Mouse (Mus musculus) T-helper 2 cell (primary cell): ENCODE results near the gene Ebf3.

Experiments
- in situ Hi-C: fragments of 300-600 bp; cut with MboI, MseI; formaldehyde crosslinking; loops from one replicate; pipeline ENCODE4 v1.15.1; 2025; ENCODE audit warnings: high pct_unique_total_duplicates

Gene Ebf3

DNA sequence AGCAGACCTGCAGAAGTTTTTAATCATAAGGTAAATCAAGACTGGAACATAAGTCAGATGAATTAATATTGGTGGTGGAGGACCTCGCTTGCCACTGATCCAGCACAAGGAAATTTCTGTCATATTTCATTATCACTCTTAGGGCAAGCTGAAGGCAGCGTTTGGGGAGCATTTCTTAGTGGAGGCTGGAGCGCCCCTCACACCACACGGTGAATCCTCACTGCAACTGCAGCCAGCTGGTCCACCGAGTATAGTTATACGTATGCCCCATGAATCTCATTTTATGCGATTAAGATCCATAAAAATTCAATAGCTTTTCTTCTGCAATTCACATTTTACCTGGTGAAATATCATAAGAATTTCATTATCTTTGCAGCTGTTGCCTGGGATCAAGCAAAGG is 18.6 kb downstream of the Ebf3 start:
- in situ Hi-C loops: no loop called here

DNA sequence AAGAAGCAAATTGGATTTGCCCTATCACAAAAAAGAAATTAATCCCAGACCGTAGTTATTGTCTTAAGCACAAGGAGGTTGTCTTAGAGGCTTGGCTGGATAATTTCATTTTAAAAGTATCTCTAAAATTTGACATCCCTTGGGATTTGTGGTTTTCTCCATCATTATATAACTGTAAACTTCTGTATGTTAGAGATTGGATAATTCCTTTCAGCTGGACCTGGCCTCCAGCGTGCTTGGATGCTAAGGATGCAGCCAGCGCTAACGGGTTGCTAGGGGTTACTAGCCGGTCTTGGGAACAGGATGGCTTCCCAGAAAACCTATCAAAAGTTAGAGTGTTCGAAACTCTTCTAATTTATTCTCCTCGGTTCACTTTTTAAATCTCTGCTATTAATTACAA is 19.8 kb downstream of the Ebf3 start:
- in situ Hi-C loops: no loop called here

DNA sequence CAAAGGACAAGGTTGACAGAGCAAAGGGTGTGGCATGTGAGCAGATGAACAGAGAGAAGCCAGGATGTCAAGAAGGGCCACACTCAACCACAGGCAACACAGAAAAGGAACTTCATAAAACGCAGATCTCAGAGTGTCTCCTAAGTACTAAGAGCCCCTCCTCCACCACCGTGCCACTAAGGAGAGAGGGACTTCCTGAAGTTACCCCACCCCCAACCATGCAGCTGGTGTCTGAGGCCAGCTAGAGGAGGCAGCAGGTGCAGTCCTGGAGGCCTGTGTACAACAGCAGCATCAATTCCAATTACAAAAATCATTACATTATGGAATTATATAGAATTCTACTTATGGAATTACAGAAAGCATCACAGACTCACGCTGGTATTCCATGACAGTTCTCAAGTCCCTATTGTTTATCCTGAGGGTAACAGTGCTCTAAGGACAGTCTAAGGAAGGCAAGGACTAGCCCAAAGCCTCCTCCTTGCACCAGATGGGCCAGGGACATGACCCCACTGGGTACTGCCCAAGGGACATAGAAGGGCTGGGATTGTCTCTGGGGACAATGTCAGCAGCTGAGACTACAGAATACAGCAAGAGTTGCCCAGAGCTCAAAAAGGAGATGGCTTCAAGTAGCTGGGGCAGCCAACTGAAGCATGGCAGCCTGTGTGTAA is 24.8 kb downstream of the Ebf3 start:
- in situ Hi-C loops: no loop called here

DNA sequence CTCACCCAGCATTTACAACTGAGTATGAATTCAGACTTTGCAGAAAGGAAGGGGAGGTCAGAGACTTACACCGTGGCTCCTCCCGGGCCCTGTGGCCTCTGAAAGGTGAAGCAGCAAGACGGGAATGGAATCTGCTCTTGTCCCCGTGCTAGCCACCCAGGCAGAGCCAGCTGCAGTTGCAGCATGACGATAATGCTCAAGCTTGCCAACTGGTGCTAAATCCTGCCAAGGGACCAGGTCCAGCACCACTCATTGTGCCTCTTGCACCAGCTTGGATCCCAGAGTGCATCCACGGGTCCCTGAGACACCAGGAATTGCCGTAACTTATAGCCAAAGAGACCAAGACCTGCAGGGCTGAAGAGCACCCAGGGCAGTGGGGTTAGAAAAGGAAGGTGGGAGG is 36.1 kb downstream of the Ebf3 start:
- in situ Hi-C loops: no loop called here

DNA sequence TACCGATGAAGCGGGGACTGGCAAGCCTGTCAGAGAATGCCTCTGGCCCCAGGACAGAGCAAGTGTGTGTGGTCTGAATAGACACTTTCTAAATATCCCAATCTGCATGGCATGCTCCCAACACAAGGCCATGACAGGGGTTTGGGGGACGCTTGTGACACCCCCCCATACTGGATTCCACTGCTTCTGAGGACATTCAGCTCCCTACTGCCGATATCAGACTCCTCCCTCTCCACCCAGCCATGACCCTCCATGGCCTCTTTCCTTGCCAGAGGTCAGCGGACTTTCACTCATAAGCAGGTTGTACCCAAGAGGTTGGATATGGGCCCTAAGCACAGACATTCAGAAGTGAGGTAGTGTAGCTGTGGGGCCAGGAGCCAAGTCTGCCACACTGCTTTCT is 36.5 kb downstream of the Ebf3 start:
- in situ Hi-C loops: no loop called here

DNA sequence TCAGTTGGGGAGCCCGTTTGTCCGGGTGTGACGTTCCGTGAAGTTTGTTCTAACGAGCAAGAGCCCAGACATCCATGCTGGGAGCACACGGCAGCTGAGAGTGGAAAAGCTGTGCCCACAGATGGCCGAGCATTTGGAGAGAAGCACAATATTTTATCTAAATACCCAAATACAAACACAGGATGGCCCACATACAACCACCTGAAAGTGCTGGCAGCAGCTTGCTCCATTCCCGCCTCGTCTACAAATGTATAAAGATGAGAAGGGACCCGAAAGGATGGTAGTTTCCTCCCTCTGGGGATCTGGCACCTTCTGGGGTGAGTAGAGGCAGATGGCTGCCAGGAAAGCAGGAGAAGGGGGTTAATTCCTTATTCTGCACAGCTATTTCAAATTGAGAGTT is 42.0 kb downstream of the Ebf3 start:
- in situ Hi-C loops: no loop called here

DNA sequence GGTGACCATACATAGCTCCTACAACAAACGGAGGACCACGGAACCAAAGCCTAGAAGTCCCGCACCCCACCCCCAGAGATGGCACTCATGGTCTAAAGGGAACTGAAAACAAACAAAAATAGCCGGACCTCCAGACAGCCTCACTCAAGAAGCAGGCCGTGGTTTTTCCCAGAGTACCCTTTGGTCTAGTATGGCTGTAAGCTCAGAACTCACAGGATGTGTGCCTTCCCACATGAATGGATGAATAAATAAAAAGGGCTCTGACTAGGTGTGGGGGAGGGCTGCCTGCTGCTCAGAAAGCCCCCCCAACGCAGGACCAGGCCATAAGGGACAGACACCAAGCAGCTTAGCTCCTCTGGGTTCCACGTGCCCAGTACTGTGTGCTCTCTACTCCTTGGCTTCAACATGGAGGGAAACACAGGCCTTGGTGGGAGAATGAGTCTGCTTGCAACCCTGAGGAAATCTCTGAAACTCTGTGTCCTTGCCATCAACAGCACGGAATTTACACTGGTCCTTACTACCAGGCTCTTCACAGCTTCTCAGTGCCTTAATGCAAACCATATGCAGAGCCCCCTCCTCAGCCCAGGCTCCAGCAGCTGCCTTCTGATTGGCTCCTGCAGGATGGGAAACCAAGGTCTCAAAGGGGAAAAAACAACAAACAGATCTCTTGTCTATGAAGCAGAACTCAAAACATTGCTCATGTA is 45.6 kb downstream of the Ebf3 start:
- in situ Hi-C loops: no loop called here

DNA sequence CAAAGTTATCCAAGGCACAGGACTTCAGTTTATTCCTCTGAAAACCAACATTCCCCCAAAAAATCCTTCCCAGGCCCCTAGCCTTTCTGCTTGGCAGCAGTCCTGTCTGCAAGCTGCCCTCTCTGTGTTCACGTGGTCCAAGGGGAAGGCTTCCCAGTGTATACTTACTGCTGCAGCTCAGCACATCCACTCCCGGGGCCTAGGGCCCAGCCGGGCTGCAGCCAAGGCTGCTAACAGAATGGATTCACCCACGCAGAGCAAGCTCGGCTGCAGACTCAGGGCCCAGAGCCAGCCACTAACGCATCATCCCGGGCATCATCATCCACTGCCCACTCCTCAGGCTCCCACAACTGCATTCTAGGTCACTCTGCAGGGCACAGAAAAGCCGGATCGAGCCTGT is 46.8 kb downstream of the Ebf3 start:
- in situ Hi-C loops: no loop called here

DNA sequence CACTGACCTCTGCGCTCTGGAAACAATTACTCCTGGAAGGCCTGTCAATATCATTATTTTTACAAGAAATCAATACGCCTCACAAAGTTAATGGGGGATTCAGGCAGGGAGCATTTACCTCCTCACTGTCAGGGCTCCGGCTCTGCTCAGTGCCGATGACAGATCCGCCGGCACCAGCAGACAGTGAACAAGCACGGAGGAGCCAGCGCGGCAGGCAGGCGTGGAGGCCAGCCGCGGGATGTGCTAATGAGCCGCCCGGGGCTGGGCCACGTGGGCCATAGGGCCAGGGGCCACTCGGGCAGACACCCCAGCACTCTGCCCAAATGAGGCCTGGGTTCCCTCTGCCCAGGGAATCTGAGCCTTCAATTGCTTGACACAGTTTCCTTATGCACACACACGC is 47.7 kb downstream of the Ebf3 start:
- in situ Hi-C loops: no loop called here

DNA sequence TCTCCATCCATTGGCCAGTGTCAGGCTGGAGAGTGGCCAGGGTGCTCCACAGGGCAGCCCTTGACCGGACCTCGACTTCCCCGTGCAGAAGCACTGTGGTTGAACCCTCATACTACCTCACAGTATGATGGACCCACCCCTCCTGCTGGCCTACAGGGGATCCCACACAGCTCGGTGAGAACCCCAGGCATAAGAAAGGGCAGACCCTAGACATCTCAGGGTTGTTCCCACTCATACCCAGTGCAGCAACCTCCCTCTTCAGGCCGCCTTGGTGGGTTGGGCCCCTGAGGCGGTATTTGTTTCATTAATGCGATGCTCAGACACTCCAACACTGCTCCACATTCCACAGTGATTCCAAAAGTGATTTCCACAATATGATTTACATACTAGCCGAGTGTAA is 51.9 kb downstream of the Ebf3 start:
- in situ Hi-C loops: no loop called here

DNA sequence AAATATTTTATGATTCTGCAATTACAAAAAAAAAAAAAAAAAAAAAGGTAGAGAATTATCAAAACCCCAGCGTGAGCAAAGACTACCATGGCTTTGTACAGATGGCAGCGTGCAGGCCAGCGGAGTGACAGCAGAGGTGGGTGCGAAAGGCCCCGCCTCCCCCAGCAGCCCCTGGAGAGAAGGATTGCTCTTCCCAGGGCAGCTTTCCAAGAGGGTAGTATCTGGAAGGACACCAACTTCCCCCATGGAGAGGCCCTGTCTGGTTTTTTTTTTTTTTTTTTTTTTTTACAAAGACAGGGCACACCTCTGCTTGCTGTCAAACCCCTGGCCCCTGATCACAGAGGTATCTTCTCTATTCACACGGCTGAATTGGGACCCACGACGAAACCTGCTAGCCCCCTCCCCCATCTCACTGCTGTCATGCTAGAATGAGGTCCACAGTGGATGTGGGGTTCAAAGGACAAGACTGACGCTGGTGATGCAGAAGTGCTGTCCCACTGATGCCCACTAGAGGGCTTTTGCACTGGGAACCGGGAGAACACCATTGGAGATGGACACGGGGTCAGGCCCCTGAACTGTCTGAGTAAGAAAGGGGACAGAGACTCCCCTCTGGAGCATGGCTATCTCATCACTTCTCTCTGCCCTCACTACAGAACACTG is 67.9 kb downstream of the Ebf3 start:
- in situ Hi-C loops: no loop called here

DNA sequence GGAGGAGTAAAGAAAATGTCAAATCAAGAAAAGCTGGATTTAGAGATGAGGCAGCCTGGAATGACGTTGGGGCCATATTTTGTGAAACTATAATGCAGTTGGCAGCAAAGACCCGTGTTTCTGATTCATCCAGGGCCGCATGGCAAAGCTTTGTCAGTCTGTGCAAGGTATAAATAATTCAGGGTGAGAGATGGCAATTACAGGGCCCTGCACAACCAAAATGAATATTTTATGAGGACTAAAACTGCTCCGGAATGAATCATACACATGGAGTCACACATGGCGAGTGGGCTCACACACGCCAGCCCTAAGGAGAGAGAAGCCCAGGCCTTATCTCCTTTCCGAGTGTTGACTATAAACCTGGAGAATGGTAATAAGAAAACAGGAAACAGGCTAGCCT is 69.4 kb downstream of the Ebf3 start:
- in situ Hi-C loops: no loop called here

DNA sequence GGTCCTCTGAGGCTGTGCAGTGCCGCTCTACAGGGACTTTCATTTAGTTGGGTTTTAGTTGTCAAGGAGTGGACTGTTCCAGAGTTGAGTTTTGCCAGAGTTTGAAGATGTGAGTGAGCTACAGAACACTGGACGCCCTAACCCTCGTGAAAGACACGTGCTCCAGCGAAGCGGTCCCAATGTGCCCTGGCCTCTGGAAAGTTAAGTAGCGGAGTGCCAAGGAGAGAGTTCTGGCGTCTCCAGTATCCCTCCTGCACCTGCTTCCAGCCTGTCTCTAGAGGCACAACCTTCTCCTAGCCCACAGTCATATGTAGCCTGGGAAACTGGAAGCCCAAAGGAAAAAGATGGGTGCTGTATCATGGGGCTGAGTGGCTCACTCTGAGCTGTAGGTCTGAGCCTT is 73.8 kb downstream of the Ebf3 start:
- in situ Hi-C loops: no loop called here

DNA sequence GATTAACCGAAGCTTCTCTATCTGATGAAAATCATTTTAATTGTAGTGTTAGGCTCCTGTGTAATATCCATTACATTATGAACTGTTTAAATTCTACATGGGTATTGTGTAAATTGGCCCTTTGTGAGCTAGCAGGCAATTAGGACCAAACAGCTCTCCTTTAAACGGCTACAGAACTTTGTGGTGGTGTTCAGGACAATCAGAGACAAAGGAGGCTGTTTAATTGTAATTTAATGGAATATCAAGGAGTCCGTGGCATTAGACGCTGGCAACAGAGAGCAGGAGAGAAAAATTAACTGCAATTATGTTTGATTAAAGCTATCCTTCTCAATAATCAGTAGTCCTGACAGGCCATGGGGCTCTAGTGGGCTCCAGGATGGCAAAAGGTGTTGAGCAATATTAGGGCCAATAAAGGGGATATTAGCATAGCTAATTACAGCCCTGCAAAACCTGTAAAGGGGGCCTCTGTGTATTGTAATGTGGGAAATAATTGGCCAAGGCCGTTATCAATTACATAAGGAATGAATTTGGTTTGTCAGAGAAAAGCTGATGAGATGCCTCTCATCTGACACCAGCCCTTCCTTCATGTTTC is 74.6 kb downstream of the Ebf3 start:
- in situ Hi-C loops: loop anchor here (10.0 kb wide), 1 partner anchor 485 kb away; no protein-coding TSS in a partner anchor

DNA sequence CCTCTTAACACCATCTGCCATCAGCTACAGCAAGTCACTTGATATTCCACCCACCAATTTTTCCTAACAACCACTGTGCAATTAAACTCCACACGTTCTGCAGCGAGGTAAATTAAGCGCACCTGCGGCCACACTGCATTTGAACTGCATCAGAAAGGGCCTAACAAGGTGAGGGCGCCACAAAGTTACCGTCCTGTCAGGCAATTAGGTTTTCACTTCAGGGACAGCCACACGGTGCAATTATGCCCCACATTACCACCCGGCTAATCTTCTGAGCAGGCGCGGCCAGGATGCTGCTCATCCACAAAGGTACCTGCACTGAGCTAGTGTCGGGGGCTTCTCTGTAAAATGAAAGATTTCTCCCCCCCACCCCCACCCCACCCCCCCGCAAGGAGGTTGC is 76.8 kb downstream of the Ebf3 start:
- in situ Hi-C loops: loop anchor here (10.0 kb wide), 1 partner anchor 487 kb away; no protein-coding TSS in a partner anchor

DNA sequence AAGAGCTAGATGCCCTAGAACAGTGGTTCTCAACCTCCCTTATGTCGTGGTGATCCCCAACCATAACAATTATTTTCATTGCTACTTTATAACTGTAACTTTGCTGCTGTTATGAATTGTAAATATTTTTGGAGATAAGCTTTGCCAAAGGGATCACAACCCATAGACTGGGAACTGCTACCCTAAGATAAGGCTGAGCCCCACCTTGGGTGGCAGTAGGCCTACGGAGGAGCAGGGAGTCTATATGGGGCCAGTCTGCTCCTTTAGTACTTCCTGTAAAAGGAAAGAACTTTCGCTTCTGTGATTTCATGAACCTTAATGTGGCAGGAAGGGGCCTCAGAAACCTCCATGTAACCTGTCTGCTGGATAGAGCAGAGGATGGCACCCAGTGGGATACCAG is 90.4 kb downstream of the Ebf3 start:
- in situ Hi-C loops: no loop called here

DNA sequence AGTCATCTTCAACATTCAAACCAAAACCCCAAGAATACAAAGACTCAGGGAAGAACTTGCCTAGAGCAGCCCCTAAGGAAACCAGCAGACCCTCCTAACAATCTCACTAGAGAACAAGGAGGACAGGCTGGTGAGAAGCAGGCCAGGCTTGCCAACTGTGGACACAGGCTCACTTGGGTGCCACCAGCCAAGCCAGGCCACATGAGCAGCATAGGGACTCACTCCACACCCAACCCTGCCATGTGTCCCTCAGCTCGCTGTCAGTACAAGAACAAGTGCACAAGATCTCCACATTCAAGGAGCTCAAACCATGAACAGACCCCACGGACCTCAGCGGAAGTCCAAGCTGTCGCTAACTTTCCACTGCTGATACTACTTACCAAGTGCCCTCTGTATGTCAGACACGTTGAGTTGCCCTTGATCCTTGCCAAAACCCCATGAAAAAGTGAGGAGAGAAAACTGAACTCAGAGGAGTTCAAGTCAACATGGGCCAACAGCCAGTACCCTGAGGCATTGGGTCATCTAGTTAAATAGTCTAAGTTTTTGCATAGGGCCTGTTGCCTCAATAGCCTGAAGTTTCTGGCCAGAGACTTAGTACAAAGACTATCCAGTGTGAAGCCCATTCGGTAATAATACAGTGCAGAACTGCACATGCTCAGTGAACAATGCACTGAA is 91.3 kb downstream of the Ebf3 start:
- in situ Hi-C loops: no loop called here

DNA sequence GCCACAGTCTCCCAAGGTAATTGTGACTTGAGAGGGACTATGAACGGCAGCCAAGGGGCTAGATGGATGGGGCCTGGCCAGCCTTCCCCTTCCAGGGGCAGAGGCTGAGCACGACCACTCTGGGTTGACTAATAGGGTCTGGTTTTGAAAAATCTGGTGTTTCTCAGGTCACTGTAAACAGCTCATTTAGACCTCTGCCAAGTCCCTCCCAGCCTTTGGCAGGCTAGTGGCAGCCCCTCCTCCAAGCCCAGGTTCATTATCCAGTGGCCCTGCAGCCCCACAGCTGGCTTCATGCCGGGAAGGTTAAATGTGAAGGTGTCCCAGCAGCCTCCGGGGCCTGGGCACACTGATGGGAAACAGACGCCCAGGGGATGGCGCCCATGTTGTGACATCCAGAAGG is 92.6 kb downstream of the Ebf3 start:
- in situ Hi-C loops: no loop called here

DNA sequence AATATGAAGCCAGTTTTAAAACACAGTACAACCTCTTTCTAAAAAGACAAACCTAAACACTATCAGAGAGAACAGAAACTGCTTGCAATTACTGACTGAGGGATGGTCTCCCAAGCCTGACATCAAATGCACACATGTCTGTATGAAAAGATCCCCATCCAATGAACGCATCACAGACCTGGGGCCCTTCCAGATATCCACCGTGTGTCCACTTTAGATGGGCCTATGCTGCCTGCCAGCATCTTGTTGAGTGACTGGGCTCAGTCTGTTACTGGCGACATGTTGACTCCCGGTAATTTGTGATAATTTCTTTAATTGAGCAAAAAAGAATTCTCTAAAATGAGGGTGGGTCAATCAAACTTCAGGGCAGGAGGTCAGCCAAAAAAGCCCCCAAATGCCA is 93.8 kb downstream of the Ebf3 start:
- in situ Hi-C loops: no loop called here

DNA sequence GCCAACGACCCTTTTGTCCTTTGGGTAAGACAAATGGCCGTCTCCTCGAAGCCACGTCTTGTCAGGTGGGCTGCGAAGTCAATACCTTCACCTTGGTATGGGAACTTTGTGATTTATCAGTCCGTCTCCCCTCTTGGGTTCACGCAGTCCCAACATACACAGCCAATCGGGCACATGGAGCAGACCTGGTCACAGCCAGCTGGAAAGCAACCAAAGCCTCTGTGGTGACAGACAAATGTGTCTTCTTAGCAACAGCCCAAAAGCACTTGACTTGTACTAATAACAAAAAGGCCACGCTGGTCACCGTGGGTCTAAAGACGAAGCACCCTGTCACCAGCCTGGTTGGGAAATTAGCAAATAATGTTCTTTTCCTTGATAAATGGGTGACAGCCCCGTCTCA is 95.5 kb downstream of the Ebf3 start:
- in situ Hi-C loops: no loop called here

DNA sequence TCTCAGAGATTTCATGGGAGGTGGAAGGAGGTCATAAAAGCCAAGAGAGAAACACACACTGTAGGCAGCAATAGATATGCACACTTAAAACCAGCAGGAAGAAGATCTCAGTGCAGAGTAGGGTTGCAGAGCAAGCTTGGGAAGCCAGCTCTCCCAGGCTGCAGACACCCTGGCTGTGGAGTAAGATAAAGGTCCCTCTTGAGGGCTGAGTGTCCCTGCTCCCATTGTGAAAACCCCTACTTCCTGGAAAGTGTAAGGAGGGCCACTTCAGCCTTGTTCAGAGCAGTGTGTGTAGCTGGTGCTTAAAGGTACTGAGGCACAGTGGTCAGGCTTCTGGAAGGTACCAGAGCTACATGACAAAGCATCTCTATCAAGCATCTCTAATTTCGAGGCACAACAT is 100.8 kb downstream of the Ebf3 start:
- in situ Hi-C loops: no loop called here

DNA sequence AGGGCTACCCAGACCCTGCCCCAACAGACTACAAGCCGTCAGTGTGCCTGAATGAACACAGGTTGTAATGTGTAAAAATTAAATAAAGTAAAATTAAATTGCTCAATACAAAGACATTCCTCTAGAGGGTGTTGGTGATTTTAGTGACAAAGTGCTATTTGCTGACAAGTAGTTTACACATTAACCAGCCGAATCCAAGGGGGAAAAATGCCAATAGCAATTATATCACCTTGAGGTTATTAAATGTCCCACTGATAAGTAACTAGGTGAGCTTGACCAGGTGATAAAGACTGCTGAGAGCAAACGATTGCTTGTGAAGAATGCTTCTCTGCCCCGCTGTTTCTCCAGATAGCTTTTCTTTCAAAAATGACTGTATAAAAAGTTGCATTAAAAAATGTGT is 102.9 kb downstream of the Ebf3 start:
- in situ Hi-C loops: no loop called here
